Mouse (Mus musculus): ENCODE data around the gene Cacnb1. TPM values are rescaled to one million over a fixed set of nuclear protein-coding genes. Genes with fewer than 3 reads are reported as not detected.

The Cacnb1 gene
- polyA plus RNA-seq, 1 experiment from 2014 or later, result 6.3 TPM

- Histone ChIP-seq H3K27ac (ENCODE audit: low read length) (no peak overlapping the region), H3K4me1 (ENCODE audit: control insufficient read depth, insufficient read depth, low read length) (peaks cover 7% of the 10 kb centered on the region), H3K4me2 (ENCODE audit: low read depth, low read length) (no peak overlapping the region), H3K36me3 (ENCODE audit: control insufficient read depth, insufficient read depth) (no peaks in the 10 kb centered on the region), H3K9me3 (replicated peaks; ENCODE audit: control insufficient read depth, low read length) (no peaks in the 10 kb centered on the region), H3K4me3 (ENCODE audit: low read length) (no peak overlapping the region), H3K27me3 (ENCODE audit: control insufficient read depth, insufficient read depth, low read length) (no peaks in the 10 kb centered on the region), H3K9ac (ENCODE audit: low read length) (no peak overlapping the region)
- ATAC-seq (replicated peaks; ENCODE audit: extremely low read depth, insufficient read depth, low FRiP score), result no peak
- WGBS, result 78% methylated on average over 16 of the region's 16 CpGs
These were observed 69.5 kb downstream of the Cacnb1 start for GRCm38 (mm10) chr11:97953179-97953938.

GRCm38 (mm10) chr11:97952367-97953006, 70.3 kb downstream of the Cacnb1 start:
- Histone ChIP-seq H3K36me3 (ENCODE audit: control insufficient read depth, insufficient read depth) (no peaks in the 10 kb centered on the region), H3K9me3 (replicated peaks; ENCODE audit: control insufficient read depth, low read length) (no peaks in the 10 kb centered on the region)
- ATAC-seq (replicated peaks; ENCODE audit: extremely low read depth, insufficient read depth, low FRiP score), result no peak

More at GRCm38 (mm10) chr11:97952367-97953006, 70.3 kb downstream of the Cacnb1 start:
- H3K4me3 ChIP-seq (ENCODE audit: low read length), result no peak overlapping the region
- H3K27me3 ChIP-seq (ENCODE audit: control insufficient read depth, insufficient read depth, low read length), result no peaks in the 10 kb centered on the region
- no peak overlapping the region for H3K27ac ChIP-seq (ENCODE audit: low read length)
- H3K4me1 ChIP-seq (ENCODE audit: control insufficient read depth, insufficient read depth, low read length), result peaks cover 7% of the 10 kb centered on the region
- H3K9ac ChIP-seq (ENCODE audit: low read length), result no peak overlapping the region
- no peak overlapping the region for H3K4me2 ChIP-seq (ENCODE audit: low read depth, low read length)
- WGBS, result 80% methylated on average over 1 of the region's 1 CpGs

Small RNA genes within 50 kb of the gene (microRNA-seq; reads per million reads assigned to microRNA genes)
- not detected for gene Gm27597

Other genes with a start within 250 kb of the Cacnb1 start
- 0.25 and 0.41 TPM in 2 replicates for gene 1700001P01Rik, start 247.1 kb downstream of the Cacnb1 start, polyA plus RNA-seq (2015; fragmentation: Nextera tagmentation; extraction: Ambion mirVana)
- gene Rpl23, start 240.6 kb downstream of the Cacnb1 start, polyA plus RNA-seq (2015; fragmentation: Nextera tagmentation; extraction: Ambion mirVana), result 299 and 310 TPM in 2 replicates
- gene Lasp1, start 224.0 kb downstream of the Cacnb1 start, polyA plus RNA-seq (2015; fragmentation: Nextera tagmentation; extraction: Ambion mirVana), result 52.9 and 59.0 TPM in 2 replicates
- 2.5 and 3.2 TPM in 2 replicates for gene B230217C12Rik, start 182.3 kb downstream of the Cacnb1 start, polyA plus RNA-seq (2015; fragmentation: Nextera tagmentation; extraction: Ambion mirVana)
- gene Fbxo47, start 138.9 kb downstream of the Cacnb1 start, polyA plus RNA-seq (2015; fragmentation: Nextera tagmentation; extraction: Ambion mirVana), result 0.65 and 0.97 TPM in 2 replicates
- gene Plxdc1, start 36.6 kb downstream of the Cacnb1 start, polyA plus RNA-seq (2015; fragmentation: Nextera tagmentation; extraction: Ambion mirVana), result 1.8 and 2.6 TPM in 2 replicates
- gene Arl5c, start 26.9 kb downstream of the Cacnb1 start, polyA plus RNA-seq (2015; fragmentation: Nextera tagmentation; extraction: Ambion mirVana), result 7.7 and 13.2 TPM in 2 replicates
- 596 and 670 TPM in 2 replicates for gene Rpl19, start 3.7 kb upstream of the Cacnb1 start, polyA plus RNA-seq (2015; fragmentation: Nextera tagmentation; extraction: Ambion mirVana)
- 0.62 and 0.75 TPM in 2 replicates for gene Stac2, start 30.4 kb upstream of the Cacnb1 start, polyA plus RNA-seq (2015; fragmentation: Nextera tagmentation; extraction: Ambion mirVana)
- 14.9 and 15.9 TPM in 2 replicates for gene Fbxl20, start 127.4 kb upstream of the Cacnb1 start, polyA plus RNA-seq (2015; fragmentation: Nextera tagmentation; extraction: Ambion mirVana)
- 45.7 and 49.2 TPM in 2 replicates for gene Med1, start 170.3 kb upstream of the Cacnb1 start, polyA plus RNA-seq (2015; fragmentation: Nextera tagmentation; extraction: Ambion mirVana)
- 6.2 and 6.4 TPM in 2 replicates for gene Cdk12, start 180.0 kb upstream of the Cacnb1 start, polyA plus RNA-seq (2015; fragmentation: Nextera tagmentation; extraction: Ambion mirVana)